Mouse (Mus musculus) midbrain, embryonic 10.5 days (tissue): ENCODE data around the gene Eef1akmt1. TPM values are rescaled to one million over a fixed set of nuclear protein-coding genes. Genes with fewer than 3 reads are reported as not detected.

Experiments
- DNase-seq: peaks from one replicate; pipeline ENCODE4 v3.0.0-alpha.2; 2017; ENCODE audit warnings: low spot score
- H3K27ac ChIP-seq: fragments of 300-500 bp; sonication (generic); replicated peaks from 2 replicates; pipeline ENCODE4 v1.5.1; 2016; ENCODE audit warnings: mild to moderate bottlenecking
- H3K27me3 ChIP-seq: fragments of 300-500 bp; sonication (generic); 2 replicates; pipeline ENCODE4 v1.6.1; 2016; ENCODE audit warnings: low read depth, mild to moderate bottlenecking; ENCODE audit not compliant: poor library complexity, severe bottlenecking
- H3K36me3 ChIP-seq: fragments of 300-500 bp; sonication (generic); 2 replicates; pipeline ENCODE4 v1.6.1; 2016; ENCODE audit warnings: mild to moderate bottlenecking, moderate library complexity
- H3K4me1 ChIP-seq: fragments of 300-500 bp; sonication (generic); 2 replicates; pipeline ENCODE4 v1.6.1; 2016
- H3K4me3 ChIP-seq: fragments of 300-500 bp; sonication (generic); 2 replicates; pipeline ENCODE4 v1.5.1; 2016; ENCODE audit warnings: mild to moderate bottlenecking, moderate library complexity
- H3K9me3 ChIP-seq: fragments of 300-500 bp; sonication (generic); replicated peaks from 2 replicates; pipeline ENCODE4 v1.6.1; 2016; ENCODE audit warnings: mild to moderate bottlenecking
- WGBS: fragments of 180-500 bp; shearing (Covaris S2); methylation state at CpG from one replicate; pipeline ENCODE4 v1.1.7; 2016; 5-methylcytosine and 5-hydroxymethylcytosine counted together
- polyA plus RNA-seq: library from polyadenylated mRNA; unstranded; fragments of >200 nt; fragmentation: Nextera tagmentation; extraction: Ambion mirVana; gene quantifications from 2 replicates; pipeline ENCODE4 v1.2.1, GENCODE M21; 2016

Gene Eef1akmt1
- polyA plus RNA-seq, 1 experiment from 2014 or later, result 110 TPM

GRCm38 (mm10) chr14:57576364-57577060 is 5.1 kb upstream of the Eef1akmt1 start:
- H3K27ac ChIP-seq, result no peak overlapping the region
- H3K4me1 ChIP-seq, result 0 out of 2 replicates have a peak, but pooled peaks cover 3% of the 10 kb centered on the region
- H3K9me3 ChIP-seq, result no peaks in the 10 kb centered on the region
- H3K4me3 ChIP-seq, result no peak overlapping the region
- 92% methylated on average over 2 of the region's 2 CpGs for WGBS
- no peak for DNase-seq
- no peaks in the 10 kb centered on the region for H3K27me3 ChIP-seq
- H3K36me3 ChIP-seq, result peaks cover 49% of the 10 kb centered on the region

- WGBS, result 90% methylated on average over 6 of the region's 6 CpGs
- Histone ChIP-seq H3K27me3 (no peaks in the 10 kb centered on the region), H3K9me3 (no peaks in the 10 kb centered on the region), H3K27ac (no peak overlapping the region), H3K4me3 (no peak overlapping the region), H3K4me1 (peaks cover 10% of the 10 kb centered on the region; the same call in 1 of the 2 replicates), H3K36me3 (peaks cover 34% of the 10 kb centered on the region)
- DNase-seq, result no peak
These were observed 3.6 kb upstream of the Eef1akmt1 start for GRCm38 (mm10) chr14:57574792-57575587.

GRCm38 (mm10) chr14:57565626-57566025 is 5.8 kb downstream of the Eef1akmt1 start:
- Histone ChIP-seq H3K9me3 (no peaks in the 10 kb centered on the region), H3K4me1 (peaks cover 2% of the 10 kb centered on the region; the same call in 1 of the 2 replicates), H3K27ac (no peak overlapping the region), H3K4me3 (no peak overlapping the region), H3K27me3 (no peaks in the 10 kb centered on the region), H3K36me3 (peaks cover 15% of the 10 kb centered on the region)
- WGBS, result 96% methylated on average over 6 of the region's 6 CpGs
- DNase-seq, result no peak

- Histone ChIP-seq H3K4me1 (no peaks in the 10 kb centered on the region), H3K27me3 (no peaks in the 10 kb centered on the region), H3K4me3 (no peak overlapping the region), H3K9me3 (no peaks in the 10 kb centered on the region), H3K36me3 (peaks cover 7% of the 10 kb centered on the region), H3K27ac (no peak overlapping the region)
- WGBS, result 89% methylated on average over 1 of the region's 1 CpGs
- no peak for DNase-seq
These were observed 14.5 kb downstream of the Eef1akmt1 start for GRCm38 (mm10) chr14:57556922-57557321.

GRCm38 (mm10) chr14:57555471-57556070 is 15.8 kb downstream of the Eef1akmt1 start:
- no peak for DNase-seq
- WGBS, result 88% methylated on average over 7 of the region's 7 CpGs
- H3K4me3 ChIP-seq, result no peak overlapping the region
- peaks cover 5% of the 10 kb centered on the region for H3K36me3 ChIP-seq
- no peaks in the 10 kb centered on the region for H3K9me3 ChIP-seq
- H3K27ac ChIP-seq, result no peak overlapping the region
- no peaks in the 10 kb centered on the region for H3K27me3 ChIP-seq
- H3K4me1 ChIP-seq, result no peaks in the 10 kb centered on the region

- Histone ChIP-seq H3K4me1 (no peaks in the 10 kb centered on the region), H3K36me3 (peaks cover 12% of the 10 kb centered on the region), H3K27me3 (no peaks in the 10 kb centered on the region), H3K9me3 (no peaks in the 10 kb centered on the region), H3K27ac (no peak overlapping the region), H3K4me3 (no peak overlapping the region)
- 92% methylated on average over 5 of the region's 5 CpGs for WGBS
- DNase-seq, result no peak
These were observed 17.0 kb downstream of the Eef1akmt1 start for GRCm38 (mm10) chr14:57554434-57554833.

- Histone ChIP-seq H3K27me3 (no peaks in the 10 kb centered on the region), H3K9me3 (no peaks in the 10 kb centered on the region), H3K4me1 (no peaks in the 10 kb centered on the region), H3K36me3 (peaks cover 19% of the 10 kb centered on the region), H3K27ac (no peak overlapping the region), H3K4me3 (no peak overlapping the region)
- no peak for DNase-seq
These were observed 18.5 kb downstream of the Eef1akmt1 start for GRCm38 (mm10) chr14:57552945-57553344.

GRCm38 (mm10) chr14:57547062-57547461 is 24.4 kb downstream of the Eef1akmt1 start:
- H3K4me3 ChIP-seq, result no peak overlapping the region
- H3K36me3 ChIP-seq, result peaks cover 21% of the 10 kb centered on the region
- H3K27ac ChIP-seq, result no peak overlapping the region
- H3K9me3 ChIP-seq, result no peaks in the 10 kb centered on the region
- H3K27me3 ChIP-seq, result peaks cover 8% of the 10 kb centered on the region
- DNase-seq, result no peak
- 88% methylated on average over 5 of the region's 5 CpGs for WGBS
- H3K4me1 ChIP-seq, result peaks cover 12% of the 10 kb centered on the region

- 37% methylated on average over 13 of the region's 13 CpGs for WGBS
- Histone ChIP-seq H3K27me3 (peaks cover 13% of the 10 kb centered on the region), H3K27ac (no peak overlapping the region), H3K9me3 (no peaks in the 10 kb centered on the region), H3K4me3 (no peak overlapping the region), H3K36me3 (peaks cover 21% of the 10 kb centered on the region), H3K4me1 (peaks cover 12% of the 10 kb centered on the region)
- no peak for DNase-seq
These were observed 24.8 kb downstream of the Eef1akmt1 start for GRCm38 (mm10) chr14:57546557-57547021.

- no peak overlapping the region for H3K4me3 ChIP-seq
- H3K4me1 ChIP-seq, result peaks cover 12% of the 10 kb centered on the region
- DNase-seq, result no peak
- WGBS, result 87% methylated on average over 8 of the region's 8 CpGs
- peaks cover 17% of the 10 kb centered on the region for H3K27me3 ChIP-seq
- H3K36me3 ChIP-seq, result peaks cover 21% of the 10 kb centered on the region
- no peak overlapping the region for H3K27ac ChIP-seq
- H3K9me3 ChIP-seq, result no peaks in the 10 kb centered on the region
These were observed 25.3 kb downstream of the Eef1akmt1 start for GRCm38 (mm10) chr14:57546131-57546530.

GRCm38 (mm10) chr14:57545526-57545925 is 25.9 kb downstream of the Eef1akmt1 start:
- no peaks in the 10 kb centered on the region for H3K9me3 ChIP-seq
- WGBS, result 84% methylated on average over 17 of the region's 17 CpGs
- peaks cover 21% of the 10 kb centered on the region for H3K36me3 ChIP-seq
- H3K27me3 ChIP-seq, result peaks cover 23% of the 10 kb centered on the region
- peaks cover 12% of the 10 kb centered on the region for H3K4me1 ChIP-seq
- H3K4me3 ChIP-seq, result no peak overlapping the region
- no peak for DNase-seq
- no peak overlapping the region for H3K27ac ChIP-seq

GRCm38 (mm10) chr14:57543420-57544039 is 27.9 kb downstream of the Eef1akmt1 start:
- Histone ChIP-seq H3K36me3 (peaks cover 6% of the 10 kb centered on the region; the same call in 1 of the 2 replicates), H3K4me1 (peaks cover 14% of the 10 kb centered on the region), H3K9me3 (no peaks in the 10 kb centered on the region), H3K4me3 (no peak overlapping the region), H3K27me3 (peaks cover 38% of the 10 kb centered on the region), H3K27ac (no peak overlapping the region)
- no peak for DNase-seq
- 93% methylated on average over 13 of the region's 13 CpGs for whole genome bisulfite sequencing
